Mouse (Mus musculus) ES-Bruce4 (cell line): Measurements from ENCODE around the gene Morc1. TPM values are rescaled to one million over a fixed set of nuclear protein-coding genes. Genes with fewer than 3 reads are reported as not detected.

Experiments
- H3K27ac ChIP-seq: 2 replicates; pipeline ENCODE4 v1.5.1; 2012; ENCODE audit warnings: low read length, inconsistent platforms; ENCODE audit not compliant: insufficient read depth
- H3K27me3 ChIP-seq: 2 replicates; pipeline ENCODE4 v1.6.1; 2012; ENCODE audit warnings: mild to moderate bottlenecking, low read length, inconsistent platforms; ENCODE audit not compliant: control insufficient read depth, poor library complexity, insufficient read depth, severe bottlenecking
- H3K36me3 ChIP-seq: 2 replicates; pipeline ENCODE4 v1.6.1; 2012; ENCODE audit warnings: inconsistent platforms, mild to moderate bottlenecking, low read length, moderate library complexity; ENCODE audit not compliant: control insufficient read depth, poor library complexity, insufficient read depth, severe bottlenecking
- H3K4me1 ChIP-seq: one replicate; pipeline ENCODE4 v1.8.1; 2011; ENCODE audit warnings: low read length; ENCODE audit not compliant: control insufficient read depth, insufficient read depth
- H3K4me3 ChIP-seq: 2 replicates; pipeline ENCODE4 v1.5.1; 2011; ENCODE audit warnings: low read depth, mild to moderate bottlenecking, low read length
- H3K9ac ChIP-seq: 2 replicates; pipeline ENCODE4 v1.6.1; 2012; ENCODE audit warnings: low read depth, mild to moderate bottlenecking, inconsistent platforms; ENCODE audit not compliant: poor library complexity, severe bottlenecking
- H3K9me3 ChIP-seq: replicated peaks from 2 replicates; pipeline ENCODE4 v1.6.1; 2012; ENCODE audit warnings: mild to moderate bottlenecking, low read length, inconsistent platforms; ENCODE audit not compliant: control insufficient read depth, poor library complexity, insufficient read depth, severe bottlenecking
- CTCF ChIP-seq: IDR thresholded peaks from one replicate; pipeline ENCODE4 v1.8.1; 2011; ENCODE audit warnings: low read depth, low read length
- EP300 ChIP-seq: IDR thresholded peaks from 2 replicates; pipeline ENCODE4 v1.6.1; 2011; ENCODE audit warnings: low read depth, low read length; ENCODE audit not compliant: insufficient read depth
- POLR2A ChIP-seq: IDR thresholded peaks from one replicate; pipeline ENCODE4 v1.8.1; 2011; ENCODE audit warnings: low read length; ENCODE audit not compliant: insufficient read depth
- polyA plus RNA-seq: library from polyadenylated mRNA; stranded (reverse); fragments of >200 nt; gene quantifications from 2 replicates; pipeline ENCODE4 v1.2.4, GENCODE M21; 2011; ENCODE audit warnings: low read depth; ENCODE audit not compliant: missing spikeins, insufficient read depth, insufficient read length

The Morc1 gene
- polyA plus RNA-seq, 1 experiment: 18.3 TPM

DNA sequence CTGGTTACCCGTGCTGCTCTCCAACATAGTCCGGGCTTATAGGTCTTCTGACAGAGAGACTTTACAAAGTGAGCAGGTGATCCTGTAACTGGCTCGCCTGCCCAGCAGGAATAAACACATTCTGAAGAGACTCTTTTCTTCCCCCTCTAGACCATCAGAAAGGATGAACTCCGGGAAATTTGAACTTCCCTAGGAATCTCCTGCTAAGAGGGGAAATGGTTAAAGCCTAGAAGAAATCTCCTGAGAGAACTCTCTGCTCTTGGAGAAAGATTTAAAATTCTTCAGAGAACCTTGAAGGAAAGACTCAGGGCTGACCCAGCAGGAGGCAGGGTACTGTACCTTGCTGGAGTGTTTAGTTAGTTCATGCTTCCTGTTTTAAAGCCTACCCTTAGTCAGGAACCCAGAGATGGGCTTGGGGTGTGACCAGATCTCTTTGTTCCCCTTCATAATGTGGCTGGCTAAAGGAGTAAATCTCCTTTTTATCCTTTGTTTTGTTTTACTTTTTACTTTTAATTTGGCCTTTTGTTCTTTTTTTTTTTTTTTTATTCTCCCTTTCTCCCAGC, 175.5 kb downstream of the Morc1 start:
- Histone ChIP-seq H3K9me3 (no peaks in the 10 kb centered on the region), H3K4me1 (peaks cover 5% of the 10 kb centered on the region), H3K9ac (no peak overlapping the region), H3K4me3 (no peak overlapping the region), H3K27me3 (no peaks in the 10 kb centered on the region), H3K36me3 (no peaks in the 10 kb centered on the region), H3K27ac (peak overlapping the region; percentile 97)
- no peak for TF ChIP-seq POLR2A
- no peak for TF ChIP-seq CTCF
- TF ChIP-seq EP300: no peak

DNA sequence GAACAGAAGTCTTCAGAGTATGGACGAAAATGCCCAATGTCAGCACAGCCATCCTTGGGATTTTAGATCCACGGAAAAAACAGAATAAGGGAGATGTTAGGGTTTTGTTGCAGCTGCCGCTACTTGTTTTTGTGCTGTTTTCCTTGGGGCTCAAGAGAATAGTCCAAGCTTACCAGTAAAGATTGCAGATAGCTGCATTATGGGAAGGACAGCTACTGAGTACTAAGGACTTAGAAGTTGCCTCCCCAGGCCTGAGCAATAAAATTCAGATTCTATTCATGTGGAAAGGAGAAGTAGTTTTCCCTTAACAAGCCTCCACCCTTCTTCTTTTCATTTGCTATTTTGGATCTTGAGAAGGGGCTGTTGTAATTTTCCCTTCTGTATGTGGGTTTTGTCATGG, 177.2 kb downstream of the Morc1 start:
- H3K36me3 ChIP-seq: no peaks in the 10 kb centered on the region
- no peaks in the 10 kb centered on the region for H3K27me3 ChIP-seq
- no peak overlapping the region for H3K9ac ChIP-seq
- peak overlapping the region; percentile 97 for H3K27ac ChIP-seq
- TF ChIP-seq EP300: no peak
- H3K9me3 ChIP-seq: no peaks in the 10 kb centered on the region
- peaks cover 7% of the 10 kb centered on the region for H3K4me1 ChIP-seq
- H3K4me3 ChIP-seq: no peak overlapping the region

DNA sequence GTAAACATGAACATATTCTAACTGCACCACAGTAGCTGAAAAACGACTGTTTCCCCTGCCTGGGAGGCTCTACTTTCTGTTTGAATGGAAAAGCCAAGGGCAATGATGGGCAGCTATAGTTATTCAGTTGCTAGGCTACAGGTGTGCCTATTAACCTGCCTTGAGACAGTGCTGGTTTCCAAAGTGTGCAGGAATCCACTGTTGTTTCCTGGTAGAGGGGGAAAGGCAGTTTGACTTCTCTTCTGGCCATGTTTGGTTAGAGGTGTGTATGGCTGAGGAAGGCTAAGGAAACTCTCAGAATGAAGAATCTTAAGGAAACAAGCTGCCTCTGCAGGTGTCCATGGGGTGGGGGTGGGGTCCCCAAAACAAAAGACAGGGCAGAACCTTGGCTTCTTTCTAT, 179.8 kb downstream of the Morc1 start:
- no peaks in the 10 kb centered on the region for H3K27me3 ChIP-seq
- H3K27ac ChIP-seq: peak overlapping the region; percentile 85
- TF ChIP-seq POLR2A: no peak
- TF ChIP-seq CTCF: no peak
- no peak for TF ChIP-seq EP300
- no peaks in the 10 kb centered on the region for H3K9me3 ChIP-seq
- peaks cover 5% of the 10 kb centered on the region for H3K4me1 ChIP-seq
- no peak overlapping the region for H3K4me3 ChIP-seq
- H3K9ac ChIP-seq: no peak overlapping the region
- H3K36me3 ChIP-seq: peaks cover 7% of the 10 kb centered on the region

DNA sequence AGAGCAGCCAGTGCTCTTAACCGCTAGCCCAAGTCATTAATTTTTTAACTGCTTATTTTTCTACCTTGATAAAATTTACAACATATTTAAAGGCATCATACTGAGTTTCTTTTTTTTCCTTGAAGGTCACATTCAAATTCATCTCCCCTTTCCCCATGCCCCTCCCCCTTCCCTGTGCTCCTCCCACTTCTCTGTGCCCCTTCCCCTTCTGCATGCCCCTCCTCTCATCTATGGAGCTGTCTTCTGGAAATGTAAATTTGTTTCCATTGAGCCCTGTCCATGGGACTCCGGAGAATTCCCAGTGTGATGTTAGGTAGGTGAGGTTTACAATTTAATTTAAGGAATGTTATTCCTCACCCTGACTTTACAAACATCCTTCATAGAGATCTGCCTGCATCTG, 180.4 kb downstream of the Morc1 start:
- Histone ChIP-seq H3K27me3 (no peaks in the 10 kb centered on the region), H3K27ac (peak overlapping the region; percentile 90), H3K36me3 (peaks cover 13% of the 10 kb centered on the region), H3K9ac (peak overlapping the region; percentile 77), H3K4me1 (peaks cover 5% of the 10 kb centered on the region), H3K9me3 (no peaks in the 10 kb centered on the region), H3K4me3 (peak overlapping the region; percentile 68)
- TF ChIP-seq POLR2A (no peak), EP300 (0 out of 2 replicates have a peak, but pooled peaks have one; percentile 12)

DNA sequence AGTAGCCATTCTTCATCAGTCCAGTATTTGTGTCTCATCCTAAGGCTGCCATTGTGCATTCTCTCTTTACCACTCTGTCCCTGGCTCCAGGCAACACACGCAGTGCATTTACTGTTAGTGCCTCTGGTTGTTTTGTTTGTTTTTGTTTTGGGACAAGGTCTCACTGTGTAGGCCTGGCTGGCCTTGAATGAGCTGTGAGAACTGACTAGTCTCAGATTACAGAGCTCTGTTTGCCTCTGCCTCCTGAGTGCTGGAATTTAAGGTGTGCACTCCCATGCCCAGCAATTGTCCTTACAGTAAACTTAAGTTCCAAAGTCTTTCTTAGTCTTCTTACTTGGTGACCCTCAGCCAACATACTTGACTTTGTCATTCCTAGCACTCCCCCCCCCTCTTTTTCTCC, 182.7 kb downstream of the Morc1 start:
- TF ChIP-seq CTCF (no peak), POLR2A (no peak), EP300 (peak; percentile 83)
- no peak overlapping the region; the same call in 1 of the 2 replicates for H3K9ac ChIP-seq
- no peaks in the 10 kb centered on the region for H3K27me3 ChIP-seq
- no peaks in the 10 kb centered on the region for H3K9me3 ChIP-seq
- peak overlapping the region; percentile 90 for H3K27ac ChIP-seq
- H3K4me3 ChIP-seq: peak overlapping the region; percentile 5; the same call in 1 of the 2 replicates
- peaks cover 20% of the 10 kb centered on the region for H3K36me3 ChIP-seq
- peaks cover 5% of the 10 kb centered on the region for H3K4me1 ChIP-seq

DNA sequence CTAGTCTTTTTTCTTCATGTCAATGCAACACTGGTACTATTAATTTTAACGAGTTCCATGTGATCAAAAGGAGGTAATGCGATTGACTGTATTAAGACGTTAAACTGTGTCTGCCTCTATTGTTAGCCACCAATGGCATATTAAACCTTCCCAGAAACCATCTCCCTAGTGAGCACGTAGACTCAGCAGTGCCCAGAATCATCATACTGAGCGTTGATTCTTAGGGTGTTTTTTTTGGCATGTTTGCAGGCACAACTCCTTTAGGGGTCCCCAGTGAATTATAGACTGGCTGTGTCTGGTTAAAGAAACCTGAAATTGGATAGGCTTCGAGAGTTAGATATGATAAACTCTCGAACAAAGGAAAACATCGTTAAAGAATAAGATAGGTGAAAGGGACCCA, 189.5 kb downstream of the Morc1 start:
- no peak overlapping the region for H3K4me3 ChIP-seq
- no peaks in the 10 kb centered on the region for H3K4me1 ChIP-seq
- H3K27ac ChIP-seq: no peak overlapping the region
- H3K9me3 ChIP-seq: no peaks in the 10 kb centered on the region
- no peak overlapping the region for H3K9ac ChIP-seq
- no peaks in the 10 kb centered on the region for H3K27me3 ChIP-seq
- no peak for TF ChIP-seq CTCF
- TF ChIP-seq EP300: no peak
- TF ChIP-seq POLR2A: no peak
- peaks cover 23% of the 10 kb centered on the region for H3K36me3 ChIP-seq
